In genomic region chr17:70728719-70729281, GRCm38 (mm10) we compare ENCODE assay signal across 9 mouse cellular contexts.
DNase-seq lines count a peak whose midpoint lies in the region; ATAC-seq and TF ChIP-seq lines count a peak whose summit lies in the region.
"Had no signal": no experiment of that assay in that cellular context is flagged by ENCODE, and none has a peak within 500 bp of the region (broad histone marks: within the 10 kb centered on the region; RNA-seq: fewer than 3 reads in every experiment).

No protein-coding gene starts in this region.

- no peak for DNase-seq in hindbrain, embryonic 10.5 days (ENCODE audit: low spot score)
- peak; percentile 91 for DNase-seq in adrenal gland, postnatal 10 days
- peak; percentile 84 to 91 for DNase-seq in heart, adult 9 months (ENCODE audit: low spot score in 2 of 2)
- DNase-seq in kidney, postnatal 0 days (ENCODE audit: low spot score) = peak; percentile 45
- peak; percentile 80 to 90 for DNase-seq in urinary bladder, postnatal 4 days (ENCODE audit: low spot score in 2 of 2)
- DNase-seq in spleen, postnatal 14 days (ENCODE audit: low spot score in 2 of 2) = no peak

- no peak overlapping the region for H3K4me3 ChIP-seq in hindbrain, embryonic 15.5 days
- no peak overlapping the region for H3K4me3 ChIP-seq in hindbrain, embryonic 10.5 days
- no peak overlapping the region for H3K4me3 ChIP-seq in kidney, postnatal 0 days (replicated peaks; ENCODE audit: low read depth, low read length)
- peak overlapping the region; percentile 50 for H3K4me3 ChIP-seq in megakaryocyte, embryonic 14.5 days (replicated peaks)

- H3K36me3 ChIP-seq in hindbrain, embryonic 15.5 days = no peaks in the 10 kb centered on the region
- no peaks in the 10 kb centered on the region for H3K36me3 ChIP-seq in hindbrain, embryonic 10.5 days
- no peaks in the 10 kb centered on the region for H3K36me3 ChIP-seq in kidney, postnatal 0 days (ENCODE audit: insufficient read depth, low read length)
- H3K36me3 ChIP-seq in megakaryocyte, embryonic 14.5 days (replicated peaks; ENCODE audit: low read length) = no peaks in the 10 kb centered on the region
- H3K36me3 ChIP-seq: G1E had no signal

- no peak for TF ChIP-seq CTCF in kidney, postnatal 0 days (IDR thresholded peaks at IDR 0.05; ENCODE audit: low read depth)

- no peak overlapping the region for H3K4me2 ChIP-seq in hindbrain, embryonic 15.5 days
- H3K4me2 ChIP-seq in kidney, postnatal 0 days (ENCODE audit: low read length) = no peak overlapping the region

- no peak overlapping the region for H3K9ac ChIP-seq in hindbrain, embryonic 15.5 days
- H3K9ac ChIP-seq in kidney, postnatal 0 days (ENCODE audit: low read depth, low read length) = no peak overlapping the region

- H3K9me3 ChIP-seq in hindbrain, embryonic 15.5 days = no peaks in the 10 kb centered on the region
- H3K9me3 ChIP-seq in hindbrain, embryonic 10.5 days = no peaks in the 10 kb centered on the region
- no peaks in the 10 kb centered on the region for H3K9me3 ChIP-seq in kidney, postnatal 0 days (replicated peaks; ENCODE audit: low read length)
- H3K9me3 ChIP-seq in megakaryocyte, embryonic 14.5 days = peaks cover 4% of the 10 kb centered on the region; the same call in 1 of the 2 replicates

- WGBS in hindbrain, embryonic 15.5 days = 86% methylated on average over 5 of the region's 5 CpGs
- 81% methylated on average over 5 of the region's 5 CpGs for WGBS in hindbrain, embryonic 10.5 days
- WGBS in kidney, postnatal 0 days = 56% methylated on average over 5 of the region's 5 CpGs

- ATAC-seq in hindbrain, embryonic 15.5 days (ENCODE audit: low FRiP score, low read depth) = 0 out of 2 replicates have a peak, but pooled peaks have one; percentile 23
- no peak; the same call in 1 of the 2 replicates for ATAC-seq in kidney, postnatal 0 days (replicated peaks; ENCODE audit: low FRiP score, low read depth)

- H3K27me3 ChIP-seq in hindbrain, embryonic 15.5 days = no peaks in the 10 kb centered on the region
- H3K27me3 ChIP-seq in hindbrain, embryonic 10.5 days (ENCODE audit: insufficient read depth, poor library complexity, severe bottlenecking) = no peaks in the 10 kb centered on the region
- H3K27me3 ChIP-seq in kidney, postnatal 0 days (ENCODE audit: insufficient read depth, low read length) = no peaks in the 10 kb centered on the region
- peaks cover 9% of the 10 kb centered on the region for H3K27me3 ChIP-seq in megakaryocyte, embryonic 14.5 days (replicated peaks)

- no peaks in the 10 kb centered on the region for H3K4me1 ChIP-seq in hindbrain, embryonic 15.5 days (replicated peaks)
- H3K4me1 ChIP-seq in hindbrain, embryonic 10.5 days (replicated peaks) = no peaks in the 10 kb centered on the region
- no peaks in the 10 kb centered on the region for H3K4me1 ChIP-seq in kidney, postnatal 0 days (replicated peaks; ENCODE audit: insufficient read depth, low read length)
- peaks cover 10% of the 10 kb centered on the region for H3K4me1 ChIP-seq in megakaryocyte, embryonic 14.5 days

- H3K27ac ChIP-seq in hindbrain, embryonic 15.5 days (replicated peaks) = no peak overlapping the region
- H3K27ac ChIP-seq in hindbrain, embryonic 10.5 days = no peak overlapping the region
- H3K27ac ChIP-seq in kidney, postnatal 0 days = no peak overlapping the region

Comparison
In these comparisons a context has a peak if more than half of its experiments do, and no peak if none do; other contexts are left out.
1. DNase-seq: peak in adrenal gland, postnatal 10 days (single experiment), heart, adult 9 months (2 of 2), kidney, postnatal 0 days (single experiment) and urinary bladder, postnatal 4 days (2 of 2); none in hindbrain, embryonic 10.5 days (single experiment) and spleen, postnatal 14 days (0 of 2).